Mouse (Mus musculus) limb, embryonic 14.5 days (tissue): ENCODE data around the gene Trim7. TPM values are rescaled to one million over a fixed set of nuclear protein-coding genes. Genes with fewer than 3 reads are reported as not detected.
A peak's percentile ranks its signal among the peaks of the same experiment; 100 is the strongest.

ENCODE experiments used
- ATAC-seq: fragments of 200-750 bp; cut with Nextera tagmentation; 2 replicates; pipeline ENCODE4 v1.8.0; 2017; ENCODE audit warnings: low read depth, moderate number of reproducible peaks, moderate TSS enrichment; ENCODE audit not compliant: low FRiP score
- DNase-seq: peaks from one replicate; pipeline ENCODE4 v3.0.0-alpha.2; 2015; ENCODE audit warnings: low spot score
- H3K27ac ChIP-seq: fragments of 300-500 bp; sonication (generic); replicated peaks from 2 replicates; pipeline ENCODE4 v1.5.1; 2014; ENCODE audit warnings: low read depth, mild to moderate bottlenecking, low read length, moderate library complexity, mixed read lengths
- H3K27me3 ChIP-seq: fragments of 300-500 bp; sonication (generic); 2 replicates; pipeline ENCODE4 v1.6.1; 2014; ENCODE audit warnings: low read length, mixed read lengths; ENCODE audit not compliant: control insufficient read depth, insufficient read depth
- H3K36me3 ChIP-seq: fragments of 300-500 bp; sonication (generic); 2 replicates; pipeline ENCODE4 v1.6.1; 2014; ENCODE audit warnings: mild to moderate bottlenecking, low read length, moderate library complexity, mixed read lengths; ENCODE audit not compliant: control insufficient read depth, insufficient read depth
- H3K4me1 ChIP-seq: fragments of 300-500 bp; sonication (generic); 2 replicates; pipeline ENCODE4 v1.6.1; 2014; ENCODE audit warnings: antibody characterized with exemption, low read length, mixed read lengths; ENCODE audit not compliant: control insufficient read depth, insufficient read depth
- H3K4me2 ChIP-seq: fragments of 300-500 bp; sonication (generic); replicated peaks from 2 replicates; pipeline ENCODE4 v1.6.1; 2014; ENCODE audit warnings: low read depth, mild to moderate bottlenecking, low read length, moderate library complexity; ENCODE audit not compliant: severe bottlenecking
- H3K4me3 ChIP-seq: fragments of 300-500 bp; sonication (generic); replicated peaks from 2 replicates; pipeline ENCODE4 v1.5.1; 2014; ENCODE audit warnings: low read length
- H3K9ac ChIP-seq: fragments of 300-500 bp; sonication (generic); 2 replicates; pipeline ENCODE4 v1.6.1; 2014; ENCODE audit warnings: mild to moderate bottlenecking, low read depth, low read length, moderate library complexity; ENCODE audit not compliant: severe bottlenecking
- H3K9me3 ChIP-seq: fragments of 300-500 bp; sonication (generic); 2 replicates; pipeline ENCODE4 v1.6.1; 2016; ENCODE audit warnings: low read length; ENCODE audit not compliant: control insufficient read depth
- POLR2A ChIP-seq: fragments of 200-500 bp; IDR thresholded peaks from 2 replicates; pipeline ENCODE4 v1.8.0; 2012; ENCODE audit warnings: inconsistent platforms, mild to moderate bottlenecking, moderate library complexity, borderline replicate concordance; ENCODE audit not compliant: insufficient read depth, insufficient read length; ENCODE audit errors: extremely low read depth
- WGBS: fragments of 180-500 bp; shearing (Covaris S2); extraction: QIAGEN DNeasy Blood & Tissue Kit; methylation state at CpG from one replicate; pipeline ENCODE4 v1.1.7; 2014; 5-methylcytosine and 5-hydroxymethylcytosine counted together
- polyA plus RNA-seq, 2 experiments: library from polyadenylated mRNA; depleted of rRNA in 1 of 2; stranded (reverse) in 1 of 2; unstranded in 1 of 2; fragments of >200 nt; fragmentation: Nextera tagmentation in 1 of 2; extraction: Ambion mirVana in 1 of 2; gene quantifications; 2 replicates each; pipeline versions ENCODE4 v1.2.1 to v1.2.3; 2012 to 2014

Trim7 gene
- polyA plus RNA-seq, 2 experiments: 1.2 to 2.9 TPM

DNA sequence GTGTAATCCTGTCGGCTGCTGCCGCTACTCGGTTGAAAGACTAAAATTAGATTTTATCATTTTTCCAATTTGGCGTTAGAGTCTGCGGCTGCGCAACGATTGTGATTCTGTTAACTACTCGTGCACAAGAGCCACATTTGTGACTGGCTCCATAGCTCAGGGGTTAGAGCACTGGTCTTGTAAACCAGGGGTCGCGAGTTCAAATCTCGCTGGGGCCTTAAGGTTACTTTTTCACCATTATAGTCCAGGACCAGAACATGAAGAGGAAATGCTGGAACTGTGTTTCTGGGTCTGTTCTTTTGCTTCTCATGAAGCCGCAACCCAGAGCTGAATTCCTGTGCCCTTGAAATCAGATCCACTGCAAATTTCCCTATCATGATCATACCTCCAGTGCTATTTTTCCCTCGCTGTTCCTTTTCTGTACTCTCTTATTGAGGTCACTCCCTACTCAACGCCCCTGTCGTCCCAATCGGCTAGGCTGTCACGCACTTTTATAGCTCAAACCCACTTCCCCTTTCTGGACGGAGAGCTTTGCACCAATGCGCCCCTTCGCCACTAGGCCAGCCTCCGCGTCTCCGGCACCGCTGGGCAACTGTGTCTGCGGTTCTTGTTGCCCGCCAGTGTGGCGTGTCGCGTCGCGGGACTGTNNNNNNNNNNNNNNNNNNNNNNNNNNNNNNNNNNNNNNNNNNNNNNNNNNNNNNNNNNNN, 27.7 kb downstream of the Trim7 start:
- no peaks in the 10 kb centered on the region; the same call in 1 of the 2 replicates for H3K27me3 ChIP-seq
- peak overlapping the region; percentile 68 for H3K4me2 ChIP-seq
- TF ChIP-seq POLR2A: no peak
- WGBS: under 1% methylated on average over 31 of the region's 31 CpGs
- H3K27ac ChIP-seq: no peak overlapping the region
- no peaks in the 10 kb centered on the region for H3K9me3 ChIP-seq
- peak overlapping the region; percentile 55 for H3K4me3 ChIP-seq
- ATAC-seq (peak; percentile 74), DNase-seq (peak; percentile 83)
- no peaks in the 10 kb centered on the region for H3K36me3 ChIP-seq
- peak overlapping the region; percentile 50 for H3K9ac ChIP-seq
- H3K4me1 ChIP-seq: peaks cover 21% of the 10 kb centered on the region

GRCm38 (mm10) chr11:48859014-48859413, 33.1 kb downstream of the Trim7 start:
- no peak for ATAC-seq
- Histone ChIP-seq H3K4me3 (peak overlapping the region; percentile 55; the same call in 1 of the 2 replicates), H3K4me2 (peak overlapping the region; percentile 46), H3K27ac (no peak overlapping the region), H3K36me3 (no peaks in the 10 kb centered on the region), H3K9me3 (no peaks in the 10 kb centered on the region), H3K27me3 (0 out of 2 replicates have a peak, but pooled peaks cover 7% of the 10 kb centered on the region), H3K4me1 (peaks cover 14% of the 10 kb centered on the region), H3K9ac (0 out of 2 replicates have a peak overlapping the region, but pooled peaks have one; percentile 2)
- no peak for TF ChIP-seq POLR2A
- peak; percentile 91 for DNase-seq
- WGBS: under 1% methylated on average over 6 of the region's 6 CpGs

DNA sequence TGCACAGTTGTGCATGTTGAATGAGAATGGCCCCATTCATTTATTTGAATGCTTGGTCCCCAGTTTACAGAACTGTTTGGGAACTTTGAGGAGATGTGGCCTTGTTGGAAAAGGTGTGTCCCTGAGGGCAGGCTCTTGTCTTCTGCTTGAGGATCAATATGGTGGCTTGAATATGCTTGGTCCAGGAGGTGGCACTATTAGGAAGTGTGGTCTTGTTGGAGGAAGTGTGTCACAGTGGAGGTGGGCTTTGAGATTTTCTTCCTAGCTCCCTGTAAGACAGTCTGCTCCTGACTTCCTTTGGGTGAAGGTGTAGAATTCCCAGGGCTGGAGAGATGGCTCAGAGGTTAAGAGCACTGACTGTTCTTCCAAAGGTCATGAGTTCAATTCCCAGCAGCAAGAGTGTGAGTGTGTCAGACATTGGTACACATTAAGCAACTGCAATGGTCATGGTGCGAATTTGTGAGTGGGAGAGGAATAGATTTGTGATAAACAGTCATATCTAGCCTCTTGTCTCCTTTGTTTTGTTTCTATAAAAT, 36.9 kb downstream of the Trim7 start:
- WGBS: 84% methylated on average over 1 of the region's 1 CpGs
- Histone ChIP-seq H3K9ac (no peak overlapping the region), H3K27ac (no peak overlapping the region), H3K4me2 (no peak overlapping the region), H3K27me3 (0 out of 2 replicates have a peak, but pooled peaks cover 7% of the 10 kb centered on the region), H3K36me3 (no peaks in the 10 kb centered on the region), H3K4me1 (peaks cover 5% of the 10 kb centered on the region; the same call in 1 of the 2 replicates), H3K9me3 (no peaks in the 10 kb centered on the region), H3K4me3 (no peak overlapping the region)
- no peak for TF ChIP-seq POLR2A
- ATAC-seq (no peak), DNase-seq (no peak)

- Histone ChIP-seq H3K4me2 (no peak overlapping the region), H3K4me3 (no peak overlapping the region), H3K27me3 (0 out of 2 replicates have a peak, but pooled peaks cover 7% of the 10 kb centered on the region), H3K27ac (no peak overlapping the region), H3K4me1 (no peaks in the 10 kb centered on the region), H3K9me3 (no peaks in the 10 kb centered on the region), H3K36me3 (no peaks in the 10 kb centered on the region), H3K9ac (no peak overlapping the region)
- ATAC-seq: no peak
- no peak for DNase-seq
- TF ChIP-seq POLR2A: no peak
- 82% methylated on average over 3 of the region's 3 CpGs for WGBS
These were observed 37.9 kb downstream of the Trim7 start for GRCm38 (mm10) chr11:48863808-48864207.

DNA sequence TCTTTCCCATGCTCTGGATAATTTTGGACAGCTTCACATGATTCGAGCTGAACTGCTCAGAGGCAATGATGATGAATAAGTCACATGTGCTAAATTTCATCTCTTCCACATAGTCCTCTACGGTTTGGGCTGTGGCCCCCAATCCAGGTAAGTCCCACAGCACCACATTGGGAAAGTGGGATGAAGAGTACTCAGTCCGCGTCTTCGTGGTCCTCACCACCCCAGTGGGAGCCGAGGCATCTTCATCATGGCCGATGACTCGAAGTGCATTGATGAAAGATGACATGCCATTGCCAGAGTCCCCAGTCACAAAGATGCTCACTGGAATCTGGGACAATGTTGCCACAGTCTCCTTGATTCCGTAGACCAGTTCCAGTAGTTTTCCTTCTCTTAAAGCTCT, 40.5 kb downstream of the Trim7 start:
- 91% methylated on average over 9 of the region's 9 CpGs for WGBS
- no peak overlapping the region for H3K9ac ChIP-seq
- no peak overlapping the region for H3K4me2 ChIP-seq

More for the DNA sequence above, 40.5 kb downstream of the Trim7 start:
- H3K27ac ChIP-seq: no peak overlapping the region
- DNase-seq (no peak), ATAC-seq (no peak)
- no peak for TF ChIP-seq POLR2A
- H3K4me1 ChIP-seq: no peaks in the 10 kb centered on the region
- no peaks in the 10 kb centered on the region for H3K9me3 ChIP-seq
- H3K27me3 ChIP-seq: no peaks in the 10 kb centered on the region
- no peaks in the 10 kb centered on the region for H3K36me3 ChIP-seq
- no peak overlapping the region for H3K4me3 ChIP-seq
